Mouse (Mus musculus) 3T3-L1 (cell line): ENCODE results near the gene Tent5b.

ENCODE experiments used
- DNase-seq: peaks from one replicate; pipeline ENCODE4 v3.0.0-alpha.2; 2015; ENCODE audit warnings: low read depth, low spot score

The Tent5b gene

DNA sequence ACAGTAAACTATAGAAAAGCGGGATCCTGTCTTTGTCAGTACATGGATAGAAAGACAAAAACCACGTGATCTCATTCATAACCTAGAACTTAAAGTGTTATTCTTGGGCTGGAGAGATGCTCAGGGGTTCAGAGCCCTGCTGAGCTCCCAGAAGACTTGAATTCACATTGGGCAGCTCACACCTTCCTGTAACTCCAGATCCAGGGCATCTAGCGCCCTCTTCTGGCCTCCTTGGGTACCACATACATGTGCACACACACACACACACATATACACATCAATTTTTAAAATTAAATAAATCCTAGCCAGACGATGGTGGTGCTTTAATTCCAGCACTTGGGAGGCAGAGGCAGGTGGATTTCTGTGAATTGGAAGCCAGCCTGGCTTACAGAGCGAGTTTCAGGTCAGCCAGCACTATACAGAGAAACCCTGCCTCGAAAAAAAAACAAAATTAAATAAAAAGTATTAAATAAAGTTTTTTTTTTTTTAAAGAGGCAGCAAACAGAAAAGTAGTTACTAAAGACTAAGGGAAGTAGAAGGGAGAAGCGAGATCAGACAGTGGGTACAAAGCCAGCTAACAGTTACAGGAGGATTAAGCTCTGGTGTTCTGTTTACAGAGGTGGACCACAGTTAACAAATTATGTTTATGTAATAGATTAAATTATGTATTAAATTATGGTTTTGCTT is 8.7 kb upstream of the Tent5b start:
- no peak for DNase-seq

- DNase-seq: no peak
These were observed 6.1 kb upstream of the Tent5b start for GRCm38 (mm10) chr4:133473833-133474232.

DNA sequence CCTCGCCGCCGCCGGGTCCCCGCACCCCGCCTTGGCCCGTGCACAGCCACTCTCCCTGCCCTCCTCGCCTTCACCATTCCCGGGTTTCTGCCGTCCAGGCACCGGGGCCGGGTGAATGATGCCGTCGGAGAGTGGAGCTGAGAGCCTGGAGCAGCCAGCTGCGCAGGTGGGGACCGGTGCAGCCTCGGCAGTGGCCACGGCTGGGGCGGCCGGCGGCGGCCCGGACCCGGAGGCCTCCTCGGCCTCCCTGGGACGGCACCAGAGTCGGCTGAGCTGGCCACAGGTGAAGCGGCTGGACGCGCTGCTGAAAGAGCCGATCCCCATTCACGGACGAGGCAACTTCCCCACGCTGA is 229 bp downstream of the Tent5b start:
- DNase-seq: no peak

GRCm38 (mm10) chr4:133480754-133481153 is 822 bp downstream of the Tent5b start:
- DNase-seq: peak; percentile 48

DNA sequence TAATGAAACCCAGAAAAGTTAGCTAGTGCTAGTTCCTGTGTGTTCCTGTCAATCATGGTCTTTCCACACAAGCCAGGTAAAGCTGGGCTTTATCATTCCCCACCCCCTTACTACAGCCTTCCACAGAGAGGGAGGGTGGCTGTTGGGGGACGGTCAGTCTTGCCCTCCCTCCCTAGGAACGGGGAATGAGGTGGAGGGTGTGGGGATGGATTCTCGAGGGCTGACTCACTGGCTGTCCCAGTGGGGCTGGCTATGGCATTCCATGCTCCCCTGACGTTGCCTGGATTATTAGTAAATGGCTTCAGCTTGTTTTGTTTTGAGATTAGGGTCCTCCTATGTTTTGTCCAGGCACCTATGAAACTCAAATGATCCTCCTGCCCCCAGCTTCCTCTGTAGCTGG is 1.6 kb downstream of the Tent5b start:
- peak; percentile 85 for DNase-seq

- peak; percentile 45 for DNase-seq
These were observed 2.5 kb downstream of the Tent5b start for GRCm38 (mm10) chr4:133482479-133482878.

DNA sequence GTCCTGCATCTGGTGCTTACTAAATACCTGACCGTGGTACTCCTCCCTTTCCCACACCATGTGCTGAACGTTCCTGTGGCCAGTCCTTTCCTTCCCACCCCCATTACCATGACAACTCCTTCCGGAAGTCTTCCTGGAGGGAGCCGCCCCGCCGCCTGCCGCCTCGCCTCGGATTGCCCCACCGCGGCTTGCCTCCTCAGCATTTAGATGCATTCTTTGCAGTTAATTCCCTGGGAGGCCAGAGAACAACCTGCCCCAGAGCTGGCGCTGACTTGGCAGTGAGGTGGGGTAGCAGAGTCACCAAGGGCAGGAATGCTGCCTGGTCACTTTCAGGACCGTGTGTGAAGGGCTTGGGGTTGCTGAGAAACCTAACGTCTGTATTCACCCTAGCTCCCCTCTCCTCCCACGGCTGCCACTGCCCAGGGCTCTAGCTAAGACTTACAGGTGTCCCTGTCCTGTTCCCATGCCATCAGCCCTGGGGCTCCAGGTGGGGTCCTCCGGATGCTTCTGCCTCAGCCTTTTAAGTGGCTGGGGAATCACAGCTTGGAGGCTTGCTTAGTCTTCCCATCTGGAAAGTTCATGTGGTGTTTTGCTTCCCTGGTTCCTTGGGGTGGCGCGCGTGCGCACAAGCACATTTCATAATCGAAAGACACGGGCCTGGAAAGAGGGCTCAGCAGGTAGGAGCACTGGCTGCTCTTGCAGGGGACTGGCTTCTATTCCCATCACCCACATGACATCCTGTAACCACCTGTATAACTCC is 4.5 kb downstream of the Tent5b start:
- no peak for DNase-seq

- peak; percentile 51 for DNase-seq
These were observed 5.9 kb downstream of the Tent5b start for GRCm38 (mm10) chr4:133485691-133486425.

GRCm38 (mm10) chr4:133486673-133487357 is 6.9 kb downstream of the Tent5b start:
- no peak for DNase-seq

- no peak for DNase-seq
These were observed 8.9 kb downstream of the Tent5b start for GRCm38 (mm10) chr4:133488619-133489392.

- peak; percentile 63 for DNase-seq
These were observed 9.7 kb downstream of the Tent5b start for GRCm38 (mm10) chr4:133489489-133490245.

DNA sequence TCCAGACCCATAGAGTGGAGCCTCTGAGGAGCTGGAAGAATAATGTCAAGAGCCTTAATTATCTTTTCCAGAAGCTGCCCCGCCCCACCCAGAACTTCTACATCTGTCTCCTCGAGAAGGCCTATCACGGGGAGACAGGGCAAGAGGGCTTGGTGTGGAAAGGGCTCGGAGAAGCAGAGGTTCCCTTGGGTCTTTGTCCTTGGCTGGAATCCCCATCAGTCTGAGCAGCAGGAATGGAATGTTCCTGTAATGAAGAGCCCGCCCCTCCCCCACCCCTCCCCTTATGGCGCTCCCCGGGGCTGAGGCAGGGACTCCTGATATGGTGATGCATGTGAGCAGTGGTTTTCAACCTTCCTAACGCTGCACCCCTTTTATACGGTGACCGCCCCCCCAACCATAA is 11.9 kb downstream of the Tent5b start:
- DNase-seq: peak; percentile 83

DNA sequence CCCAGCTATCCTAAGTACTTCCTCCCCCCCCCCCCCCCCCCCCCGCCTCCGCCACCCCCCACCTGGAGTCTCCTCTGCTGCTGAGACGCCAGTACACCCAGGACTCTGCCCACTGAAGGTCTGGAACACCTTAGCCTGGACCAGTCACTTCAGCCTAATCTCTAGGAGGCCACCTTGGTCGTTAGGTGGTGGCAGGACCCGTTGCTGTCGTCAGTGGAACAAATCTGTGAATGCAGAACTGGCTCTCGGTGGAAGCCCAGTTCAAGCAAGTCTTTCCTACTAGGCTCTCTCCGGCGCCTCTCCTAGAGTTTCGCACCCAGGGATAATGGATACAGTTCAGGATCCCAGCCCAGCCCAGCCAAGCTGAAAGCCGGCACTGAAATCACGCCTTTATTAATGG is 14.0 kb downstream of the Tent5b start:
- DNase-seq: no peak

GRCm38 (mm10) chr4:133494432-133494831 is 14.5 kb downstream of the Tent5b start:
- DNase-seq: peak; percentile 92

DNA sequence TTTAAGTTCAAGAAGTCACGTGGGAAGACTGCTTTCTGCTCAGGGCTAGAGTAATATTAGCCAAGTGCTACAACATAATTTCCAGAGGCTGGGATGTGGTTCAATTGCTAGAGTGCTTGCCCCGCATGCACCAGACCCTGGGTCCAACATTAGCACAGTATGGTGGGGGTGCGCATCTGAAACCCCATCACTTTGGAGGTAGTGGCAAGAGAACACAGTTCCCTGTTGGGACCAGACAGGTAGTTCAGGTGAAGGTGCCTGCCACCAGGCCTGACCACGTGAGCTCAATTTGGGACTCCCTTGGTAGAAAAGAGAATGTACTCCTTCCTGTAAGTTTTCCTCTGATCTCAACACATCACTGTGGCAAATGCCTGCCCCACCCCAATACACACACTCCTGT is 14.9 kb downstream of the Tent5b start:
- DNase-seq: no peak

DNA sequence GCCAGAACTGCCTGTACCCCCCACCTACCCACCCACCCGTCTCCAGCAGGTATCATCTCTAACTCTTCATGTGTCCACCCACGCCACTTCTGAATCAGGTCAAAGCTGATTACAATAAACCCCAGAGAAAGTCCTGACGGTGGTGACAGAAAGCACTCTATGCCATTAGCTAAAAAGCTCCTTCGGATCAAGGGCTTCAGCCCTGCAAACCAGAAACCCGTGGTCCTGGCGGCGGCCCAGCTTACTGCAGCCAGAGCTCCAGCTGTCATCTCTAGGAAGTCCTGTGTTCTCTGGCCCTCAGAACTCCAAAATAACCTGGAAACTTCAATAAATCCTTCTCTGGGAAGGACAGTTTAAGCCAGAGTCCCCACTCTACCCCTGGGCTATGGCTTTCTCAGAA is 15.8 kb downstream of the Tent5b start:
- DNase-seq: no peak

DNA sequence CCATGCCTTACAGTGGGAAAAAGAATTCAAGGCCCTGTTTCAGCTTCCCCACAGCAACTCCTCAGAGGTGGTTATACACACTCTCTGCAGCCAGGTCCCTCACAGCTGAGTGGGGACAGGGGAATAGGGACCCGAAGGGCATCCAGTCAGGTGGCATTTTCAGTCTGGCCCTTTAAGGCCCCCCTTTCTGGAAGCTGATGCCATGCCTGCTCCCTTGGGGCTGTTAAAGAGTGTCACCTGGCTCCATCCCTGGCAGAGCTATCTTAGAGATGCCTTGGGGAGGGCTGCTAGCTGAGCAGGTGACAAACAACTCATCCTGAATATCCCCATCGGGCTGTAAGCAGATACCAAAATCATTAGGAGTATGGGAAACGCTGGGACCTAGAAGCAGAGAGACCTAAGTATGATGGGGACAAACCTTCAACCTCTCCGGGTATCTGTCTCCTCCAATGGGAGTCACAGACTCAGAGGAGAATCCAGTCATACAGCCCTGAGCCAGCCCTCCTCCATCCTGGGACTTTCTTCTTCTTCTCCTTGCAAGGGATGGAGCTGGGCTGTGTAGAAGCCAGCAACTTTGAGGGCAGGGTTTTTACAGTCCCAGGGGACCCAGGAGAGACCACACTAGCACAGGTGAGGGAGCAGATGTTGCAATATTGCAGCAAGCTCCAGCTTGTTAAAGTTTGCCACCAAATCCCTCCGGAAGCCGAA is 17.0 kb downstream of the Tent5b start:
- DNase-seq: no peak

DNA sequence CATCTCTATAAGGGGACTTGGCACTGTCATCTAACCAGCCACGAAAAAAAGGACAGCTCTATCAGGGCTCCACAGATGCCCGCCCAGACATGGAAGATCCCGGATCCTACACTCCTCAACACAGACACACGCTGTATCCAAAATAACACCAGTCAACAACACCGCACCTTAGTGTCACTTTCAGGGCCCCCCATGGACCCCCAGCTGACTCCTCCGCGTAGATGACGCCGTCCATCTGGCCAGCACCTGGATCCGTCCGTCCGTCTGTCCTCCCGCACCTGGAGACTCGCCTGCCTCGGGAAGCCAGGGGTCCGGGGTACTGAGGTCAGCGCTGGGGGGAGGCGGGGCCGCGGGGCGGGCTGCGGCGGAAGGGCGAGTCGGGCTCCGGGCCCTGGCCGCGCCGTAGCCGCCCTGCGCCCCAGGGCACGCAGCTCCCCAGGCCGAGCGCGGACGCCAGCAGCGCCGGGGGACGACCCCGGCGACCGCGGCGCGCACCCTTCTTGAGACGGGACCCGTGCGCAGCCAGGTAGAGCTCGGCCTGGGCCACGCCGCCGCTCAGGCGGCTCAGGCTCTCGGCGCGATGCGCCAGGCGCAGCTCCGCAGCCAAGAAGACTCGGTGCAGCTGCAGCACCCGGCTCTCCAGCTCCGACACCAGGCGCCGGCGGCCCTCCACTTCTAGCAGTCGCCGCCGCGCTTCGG is 17.7 kb downstream of the Tent5b start:
- DNase-seq: no peak

- DNase-seq: peak; percentile 64
These were observed 18.3 kb downstream of the Tent5b start, which contains the start of gene Trnp1 for GRCm38 (mm10) chr4:133498160-133498724. Gene Trnp1 (minus strand): TSS chr4:133498550.
